Mouse (Mus musculus) liver, embryonic 14.5 days (tissue): ENCODE results near the gene Hhex. TPM values are rescaled to one million over a fixed set of nuclear protein-coding genes. Genes with fewer than 3 reads are reported as not detected.

Source experiments
- ATAC-seq: fragments of 200-750 bp; cut with Nextera tagmentation; 2 replicates; pipeline ENCODE4 v1.8.0; 2017; ENCODE audit warnings: moderate number of reproducible peaks, mild to moderate bottlenecking, moderate library complexity; ENCODE audit not compliant: insufficient read depth
- DNase-seq, 3 experiments: peaks; one replicate each; pipeline ENCODE4 v3.0.0-alpha.2; 2012 to 2013; ENCODE audit warnings: low read depth in 3 of 3, low spot score in 3 of 3
- H3K27ac ChIP-seq: fragments of 300-500 bp; sonication (generic); 2 replicates; pipeline ENCODE4 v1.5.1; 2014; ENCODE audit warnings: moderate library complexity, mild to moderate bottlenecking, control low read depth, inconsistent platforms
- H3K27me3 ChIP-seq: fragments of 300-500 bp; sonication (generic); 2 replicates; pipeline ENCODE4 v1.6.1; 2014; ENCODE audit warnings: mild to moderate bottlenecking, low read length, moderate library complexity; ENCODE audit not compliant: control insufficient read depth, insufficient read depth
- H3K36me3 ChIP-seq: fragments of 300-500 bp; sonication (generic); replicated peaks from 2 replicates; pipeline ENCODE4 v1.6.1; 2014; ENCODE audit warnings: low read depth; ENCODE audit not compliant: control insufficient read depth, insufficient read depth
- H3K4me1 ChIP-seq, 2 experiments: fragments of 200-500 bp in 1 of 2; fragments of 300-500 bp in 1 of 2; sonication (generic) in 1 of 2; replicated peaks; 2 replicates each; pipeline ENCODE4 v1.6.1; 2012 to 2014; ENCODE audit warnings: antibody characterized with exemption in 1 of 2, inconsistent platforms in 1 of 2, low read length in 1 of 2; ENCODE audit not compliant: control insufficient read depth in 2 of 2, insufficient read depth in 2 of 2
- H3K4me2 ChIP-seq: fragments of 300-500 bp; sonication (generic); 2 replicates; pipeline ENCODE4 v1.6.1; 2014; ENCODE audit warnings: low read depth, mild to moderate bottlenecking, control low read depth, moderate library complexity
- H3K4me3 ChIP-seq, 2 experiments: fragments of 200-500 bp in 1 of 2; fragments of 300-500 bp in 1 of 2; sonication (generic) in 1 of 2; 2 replicates each; pipeline ENCODE4 v1.5.1; 2012 to 2014; ENCODE audit warnings: low read depth in 2 of 2, low read length in 2 of 2, mild to moderate bottlenecking in 2 of 2, control low read depth in 1 of 2, inconsistent platforms in 1 of 2, moderate library complexity in 1 of 2; ENCODE audit not compliant: insufficient read depth in 1 of 2
- H3K9ac ChIP-seq: fragments of 300-500 bp; sonication (generic); replicated peaks from 2 replicates; pipeline ENCODE4 v1.6.1; 2014; ENCODE audit warnings: mild to moderate bottlenecking, control low read depth, moderate library complexity
- H3K9me3 ChIP-seq: fragments of 300-500 bp; sonication (generic); 2 replicates; pipeline ENCODE4 v1.6.1; 2016; ENCODE audit warnings: low read length, mixed read lengths; ENCODE audit not compliant: control insufficient read depth
- CTCF ChIP-seq: IDR thresholded peaks from 2 replicates; pipeline ENCODE4 v1.5.1; 2016; ENCODE audit warnings: antibody characterized with exemption, low read depth, control low read depth
- EP300 ChIP-seq: IDR thresholded peaks from 2 replicates; pipeline ENCODE4 v1.6.1; 2016; ENCODE audit warnings: antibody characterized with exemption, low read depth
- WGBS: fragments of 180-500 bp; shearing (Covaris S2); extraction: QIAGEN DNeasy Blood & Tissue Kit; methylation state at CpG from one replicate; pipeline ENCODE4 v1.1.7; 2014; ENCODE audit not compliant: insufficient replicate concordance; 5-methylcytosine and 5-hydroxymethylcytosine counted together
- polyA plus RNA-seq, 2 experiments: library from polyadenylated mRNA; depleted of rRNA in 1 of 2; stranded (reverse) in 1 of 2; unstranded in 1 of 2; fragments of >200 nt; fragmentation: Nextera tagmentation in 1 of 2; extraction: Ambion mirVana in 1 of 2; gene quantifications; 2 replicates each; pipeline versions ENCODE4 v1.2.1 to v1.2.3; 2012 to 2014

Hhex gene
- polyA plus RNA-seq, 2 experiments = 10.3 to 13.5 TPM

GRCm38 (mm10) chr19:37418294-37418693 is 16.3 kb upstream of the Hhex start:
- Histone ChIP-seq H3K4me3 (no peak overlapping the region), H3K36me3 (peaks cover 83% of the 10 kb centered on the region), H3K4me1 (no peaks in the 10 kb centered on the region), H3K9ac (no peak overlapping the region), H3K9me3 (no peaks in the 10 kb centered on the region), H3K27me3 (no peaks in the 10 kb centered on the region), H3K4me2 (no peak overlapping the region), H3K27ac (no peak overlapping the region)
- WGBS = 88% methylated on average over 4 of the region's 4 CpGs
- no peak for DNase-seq
- ATAC-seq = no peak
- TF ChIP-seq EP300 (no peak), CTCF (peak; percentile 54)

- TF ChIP-seq EP300 = no peak
- TF ChIP-seq CTCF = peak; percentile 70
- Histone ChIP-seq H3K27me3 (no peaks in the 10 kb centered on the region), H3K27ac (no peak overlapping the region), H3K4me2 (no peak overlapping the region), H3K9me3 (no peaks in the 10 kb centered on the region), H3K9ac (no peak overlapping the region), H3K4me1 (no peaks in the 10 kb centered on the region), H3K4me3 (no peak overlapping the region), H3K36me3 (peaks cover 70% of the 10 kb centered on the region)
- DNase-seq = peak; percentile 45 to 61 (median 55)
- 33% methylated on average over 3 of the region's 3 CpGs for WGBS
- ATAC-seq = no peak
Observed at GRCm38 (mm10) chr19:37419613-37420012, 15.0 kb upstream of the Hhex start.

- Histone ChIP-seq H3K36me3 (no peaks in the 10 kb centered on the region), H3K4me2 (no peak overlapping the region), H3K9ac (no peak overlapping the region), H3K4me3 (no peak overlapping the region), H3K9me3 (no peaks in the 10 kb centered on the region), H3K27ac (no peak overlapping the region), H3K4me1 (0 out of 4 replicates have a peak, but pooled peaks cover 0 to 4% of the 10 kb centered on the region in 2 experiments), H3K27me3 (peaks cover 16% of the 10 kb centered on the region)
- no peak for TF ChIP-seq CTCF
- TF ChIP-seq EP300 = no peak
- WGBS = 37% methylated on average over 5 of the region's 5 CpGs
- DNase-seq = no peak
- no peak for ATAC-seq
Observed at GRCm38 (mm10) chr19:37428589-37428988, 6.0 kb upstream of the Hhex start.

- DNase-seq (no peak), ATAC-seq (no peak)
- WGBS = 68% methylated on average over 11 of the region's 11 CpGs
- Histone ChIP-seq H3K9ac (no peak overlapping the region), H3K4me1 (0 out of 4 replicates have a peak, but pooled peaks cover 0 to 4% of the 10 kb centered on the region in 2 experiments), H3K27ac (no peak overlapping the region), H3K36me3 (no peaks in the 10 kb centered on the region), H3K27me3 (peaks cover 43% of the 10 kb centered on the region), H3K9me3 (no peaks in the 10 kb centered on the region), H3K4me2 (no peak overlapping the region), H3K4me3 (no peak overlapping the region)
- no peak for TF ChIP-seq EP300
- TF ChIP-seq CTCF = no peak
Observed at GRCm38 (mm10) chr19:37431139-37431756, 3.4 kb upstream of the Hhex start.

GRCm38 (mm10) chr19:37432868-37433570 is 1.6 kb upstream of the Hhex start:
- 0 out of 4 replicates have a peak, but pooled peaks cover 0 to 1% of the 10 kb centered on the region in 2 experiments for H3K4me1 ChIP-seq
- peak overlapping the region in 1 of 2 experiments; percentile 67; a peak in 2 of 4 replicates for H3K4me3 ChIP-seq
- peak overlapping the region; percentile 71 for H3K4me2 ChIP-seq
- no peak overlapping the region for H3K27ac ChIP-seq
- ATAC-seq (no peak), DNase-seq (no peak)
- 23% methylated on average over 16 of the region's 16 CpGs for WGBS
- no peak for TF ChIP-seq EP300
- TF ChIP-seq CTCF = no peak
- no peaks in the 10 kb centered on the region for H3K9me3 ChIP-seq
- H3K9ac ChIP-seq = no peak overlapping the region
- H3K36me3 ChIP-seq = no peaks in the 10 kb centered on the region
- H3K27me3 ChIP-seq = peaks cover 57% of the 10 kb centered on the region
